In genomic region chr15:5416031-5416430, GRCm38 (mm10) we compare ENCODE assay signal across 27 mouse cellular contexts.
DNase-seq lines count a peak whose midpoint lies in the region; ATAC-seq and TF ChIP-seq lines count a peak whose summit lies in the region.
"Had no signal": no experiment of that assay in that cellular context is flagged by ENCODE, and none has a peak within 500 bp of the region (broad histone marks: within the 10 kb centered on the region; RNA-seq: fewer than 3 reads in every experiment).

No protein-coding gene starts in this region.

- no peak for TF ChIP-seq CTCF in liver, adult 2 months (IDR thresholded peaks at IDR 0.05; ENCODE audit: low read depth, low read length)
- no peak for TF ChIP-seq CTCF in liver, postnatal 0 days (IDR thresholded peaks at IDR 0.05; ENCODE audit: low read depth)
- TF ChIP-seq CTCF in CH12.LX (conservative IDR thresholded peaks at IDR 0.05 in 1 of 2, IDR thresholded peaks at IDR 0.05 in 1 of 2; ENCODE audit: low read depth in 2 of 2, low read length in 2 of 2): no peak

- no peaks in the 10 kb centered on the region for H3K27me3 ChIP-seq in liver, adult 2 months (ENCODE audit: control insufficient read depth, insufficient read depth, low read length)
- H3K27me3 ChIP-seq in liver, postnatal 0 days (ENCODE audit: insufficient read depth, low read length): no peaks in the 10 kb centered on the region
- H3K27me3 ChIP-seq in CH12.LX (replicated peaks): no peaks in the 10 kb centered on the region
- H3K27me3 ChIP-seq: forebrain, embryonic 13.5 days; hindbrain, embryonic 13.5 days; liver, embryonic 15.5 days; megakaryocyte, embryonic 14.5 days; midbrain, embryonic 12.5 days; neural tube, embryonic 13.5 days had no signal

- no peak for TF ChIP-seq RAD21 in CH12.LX (IDR thresholded peaks at IDR 0.05; ENCODE audit: low read depth, low read length)

- H3K27ac ChIP-seq in liver, adult 2 months (replicated peaks; ENCODE audit: insufficient read depth, low read depth, low read length): no peak overlapping the region
- no peak overlapping the region for H3K27ac ChIP-seq in liver, postnatal 0 days (ENCODE audit: low read depth)
- no peak overlapping the region for H3K27ac ChIP-seq in CH12.LX (ENCODE audit: insufficient read depth, low read depth)
- H3K27ac ChIP-seq: forebrain, embryonic 13.5 days; hindbrain, embryonic 13.5 days; liver, embryonic 15.5 days; midbrain, embryonic 12.5 days; neural tube, embryonic 13.5 days had no signal

- H3K4me1 ChIP-seq in liver, adult 2 months (ENCODE audit: control insufficient read depth, insufficient read depth, low read length): no peaks in the 10 kb centered on the region
- no peaks in the 10 kb centered on the region for H3K4me1 ChIP-seq in liver, postnatal 0 days (ENCODE audit: insufficient read depth)
- H3K4me1 ChIP-seq in CH12.LX (ENCODE audit: control insufficient read depth in 1 of 2, insufficient read depth in 2 of 2): peaks cover 0 to 18% of the 10 kb centered on the region in 2 experiments; a peak in 1 of 4 replicates
- H3K4me1 ChIP-seq: forebrain, embryonic 13.5 days; hindbrain, embryonic 13.5 days; liver, embryonic 15.5 days; midbrain, embryonic 12.5 days; neural tube, embryonic 13.5 days had no signal

- DNase-seq in liver, adult 2 months (ENCODE audit: extremely low read depth, low read depth, low spot score): peak; percentile 34
- DNase-seq in liver, postnatal 0 days: no peak
- DNase-seq in CH12.LX (ENCODE audit: extremely low read depth): peak; percentile 36
- DNase-seq in left cerebral cortex, postnatal 10 days (ENCODE audit: extremely low spot score in 1 of 2, low spot score in 2 of 2): no peak
- DNase-seq in cerebellum, postnatal 14 days: no peak
- no peak for DNase-seq in layer of hippocampus, adult 11-12 months (ENCODE audit: low spot score)
- DNase-seq: adrenal gland, adult 8-10 months; cerebellum, adult 11 months; cerebellum, adult 9-10 months; gastrocnemius, postnatal 25 days; heart, postnatal 36 days; kidney, postnatal 4 days; layer of hippocampus, postnatal 36 days; liver; thymus, postnatal 4 days had no signal

- no peak overlapping the region for H3K4me2 ChIP-seq in liver, postnatal 0 days (ENCODE audit: low read depth, low read length)
- no peak overlapping the region for H3K4me2 ChIP-seq in CH12.LX (ENCODE audit: insufficient read depth, low read depth, poor library complexity, severe bottlenecking)
- H3K4me2 ChIP-seq: forebrain, embryonic 13.5 days; heart, embryonic 11.5 days; hindbrain, embryonic 13.5 days; liver, embryonic 15.5 days; midbrain, embryonic 12.5 days; neural tube, embryonic 13.5 days had no signal

- H3K36me3 ChIP-seq in liver, adult 2 months (ENCODE audit: control insufficient read depth, insufficient read depth, low read length): no peaks in the 10 kb centered on the region
- no peaks in the 10 kb centered on the region for H3K36me3 ChIP-seq in liver, postnatal 0 days (replicated peaks; ENCODE audit: insufficient read depth, low read length)
- H3K36me3 ChIP-seq in CH12.LX (replicated peaks in 1 of 2; ENCODE audit: control insufficient read depth in 1 of 2, insufficient read depth in 1 of 2, low read length in 1 of 2): no peaks in the 10 kb centered on the region
- H3K36me3 ChIP-seq: hindbrain, embryonic 13.5 days; liver, embryonic 15.5 days; midbrain, embryonic 12.5 days; neural tube, embryonic 13.5 days had no signal

- in situ Hi-C loops in CH12.LX (cut with MboI; ENCODE audit: low pct_ligation_motif_present, low pct_unique_long_range_greater_than_20kb, low sequenced_read_pairs): no loop called here

- ATAC-seq in liver, postnatal 0 days: no peak
- peak; percentile 86 for ATAC-seq in granulocyte monocyte progenitor cell, adult 5-6 weeks (replicated peaks; ENCODE audit: poor library complexity, severe bottlenecking)
- ATAC-seq in monocyte, adult 5-6 weeks (replicated peaks; ENCODE audit: insufficient number of reproducible peaks, low FRiP score, low TSS enrichment, poor library complexity, severe bottlenecking): peak; percentile 60
- ATAC-seq: CD4-positive, CD25-positive, alpha-beta regulatory T cell, adult 4 months; forebrain, embryonic 13.5 days; intestine, postnatal 0 days had no signal

- H3K9ac ChIP-seq in liver, adult 2 months (ENCODE audit: low read depth, low read length): no peak overlapping the region
- no peak overlapping the region for H3K9ac ChIP-seq in liver, postnatal 0 days (replicated peaks)
- no peak overlapping the region for H3K9ac ChIP-seq in CH12.LX (ENCODE audit: insufficient read depth, low read depth)
- H3K9ac ChIP-seq: forebrain, embryonic 13.5 days; hindbrain, embryonic 13.5 days; liver, embryonic 15.5 days; midbrain, embryonic 12.5 days; neural tube, embryonic 13.5 days had no signal

- TF ChIP-seq EP300 in liver, postnatal 0 days (IDR thresholded peaks at IDR 0.05; ENCODE audit: low read depth): no peak
- TF ChIP-seq EP300 in CH12.LX (IDR thresholded peaks at IDR 0.05; ENCODE audit: low read length): peak; percentile 40; the same call in 1 of the 2 replicates

- dilution Hi-C loops in CH12.LX (cut with MboI; ENCODE audit: extremely low pct_ligation_motif_present, extremely low pct_unique_long_range_greater_than_20kb, low sequenced_read_pairs): no loop called here

- H3K4me3 ChIP-seq in liver, adult 2 months (ENCODE audit: insufficient read depth, low read depth, low read length): no peak overlapping the region
- no peak overlapping the region for H3K4me3 ChIP-seq in liver, postnatal 0 days (ENCODE audit: low read depth, low read length)
- no peak overlapping the region for H3K4me3 ChIP-seq in CH12.LX (replicated peaks in 1 of 3; ENCODE audit: low read depth in 2 of 3, low read length in 2 of 3, poor library complexity in 1 of 3)
- H3K4me3 ChIP-seq: erythroblast, embryonic 14.5 days; forebrain, embryonic 13.5 days; hindbrain, embryonic 13.5 days; liver, embryonic 15.5 days; midbrain, embryonic 12.5 days; neural tube, embryonic 13.5 days had no signal

- 86% methylated on average over 3 of the region's 3 CpGs for WGBS in liver, adult 2 months
- WGBS in liver, postnatal 0 days (ENCODE audit: insufficient replicate concordance): 42% methylated on average over 3 of the region's 3 CpGs

- H3K79me2 ChIP-seq in liver, adult 2 months (ENCODE audit: control insufficient read depth, insufficient read depth, low read length): no peaks in the 10 kb centered on the region
- no peaks in the 10 kb centered on the region for H3K79me2 ChIP-seq in CH12.LX (replicated peaks; ENCODE audit: control insufficient read depth, extremely low read depth, insufficient read depth, poor library complexity, severe bottlenecking)

- H3K9me3 ChIP-seq in liver, postnatal 0 days (ENCODE audit: low read length): no peaks in the 10 kb centered on the region
- H3K9me3 ChIP-seq in CH12.LX (replicated peaks; ENCODE audit: low read length): no peaks in the 10 kb centered on the region
- H3K9me3 ChIP-seq: forebrain, embryonic 13.5 days; hindbrain, embryonic 13.5 days; liver, embryonic 15.5 days; megakaryocyte, embryonic 14.5 days; midbrain, embryonic 12.5 days; neural tube, embryonic 13.5 days had no signal

- intact Hi-C loops in left cerebral cortex, postnatal 10 days (cut with DNase I): no loop called here

- TF ChIP-seq POLR2A in liver, adult 2 months (IDR thresholded peaks at IDR 0.05; ENCODE audit: extremely low read depth, insufficient read depth, low read length): no peak
- TF ChIP-seq POLR2A in CH12.LX (IDR thresholded peaks at IDR 0.05; ENCODE audit: low read depth, low read length): no peak

TF ChIP-seq in CH12.LX, 34 proteins besides CTCF, POLR2A, EP300 and RAD21:
- TF ChIP-seq GABPA (IDR thresholded peaks at IDR 0.05; ENCODE audit: insufficient replicate concordance, low read depth, low read length): no peak
- no peak for TF ChIP-seq CHD2 (IDR thresholded peaks at IDR 0.05; ENCODE audit: low read length)
- TF ChIP-seq KAT2A (IDR thresholded peaks at IDR 0.05; ENCODE audit: insufficient replicate concordance, low read length): no peak
- no peak for TF ChIP-seq HCFC1 (IDR thresholded peaks at IDR 0.05; ENCODE audit: low read depth, low read length)
- TF ChIP-seq MAX (IDR thresholded peaks at IDR 0.05; ENCODE audit: low read length): no peak
- TF ChIP-seq MYC (IDR thresholded peaks at IDR 0.05; ENCODE audit: low read depth, low read length): no peak
- no peak for TF ChIP-seq MEF2A (IDR thresholded peaks at IDR 0.05; ENCODE audit: borderline replicate concordance, low read depth, low read length)
- TF ChIP-seq PAX5 (IDR thresholded peaks at IDR 0.05; ENCODE audit: low read length): no peak
- TF ChIP-seq MXI1 (IDR thresholded peaks at IDR 0.05; ENCODE audit: low read depth, low read length): no peak
- no peak for TF ChIP-seq POLR2AphosphoS2 (IDR thresholded peaks at IDR 0.05; ENCODE audit: low read depth, low read length)
- no peak for TF ChIP-seq BHLHE40 (IDR thresholded peaks at IDR 0.05; ENCODE audit: low read depth, low read length)
- no peak for TF ChIP-seq MAFK (IDR thresholded peaks at IDR 0.05; ENCODE audit: insufficient replicate concordance, low read length)
- TF ChIP-seq JUND (conservative IDR thresholded peaks at IDR 0.05; ENCODE audit: low read depth, low read length): no peak
- TF ChIP-seq JUN (IDR thresholded peaks at IDR 0.05; ENCODE audit: insufficient read depth, low read depth, low read length): no peak
- no peak for TF ChIP-seq USF2 (conservative IDR thresholded peaks at IDR 0.05; ENCODE audit: low read depth, low read length)
- no peak for TF ChIP-seq SMC3 (IDR thresholded peaks at IDR 0.05; ENCODE audit: low read depth, low read length)
TF ChIP-seq in CH12.LX: peak in this region for 0.

Comparison
In these comparisons a context has a peak if more than half of its experiments do, and no peak if none do; other contexts are left out.
1. DNase-seq: peak in liver, adult 2 months (single experiment) and CH12.LX (single experiment); none in liver, postnatal 0 days (single experiment), left cerebral cortex, postnatal 10 days (0 of 2), cerebellum, postnatal 14 days (0 of 2) and layer of hippocampus, adult 11-12 months (single experiment).